ENCODE assay signal across 13 mouse cellular contexts in the genomic region with DNA sequence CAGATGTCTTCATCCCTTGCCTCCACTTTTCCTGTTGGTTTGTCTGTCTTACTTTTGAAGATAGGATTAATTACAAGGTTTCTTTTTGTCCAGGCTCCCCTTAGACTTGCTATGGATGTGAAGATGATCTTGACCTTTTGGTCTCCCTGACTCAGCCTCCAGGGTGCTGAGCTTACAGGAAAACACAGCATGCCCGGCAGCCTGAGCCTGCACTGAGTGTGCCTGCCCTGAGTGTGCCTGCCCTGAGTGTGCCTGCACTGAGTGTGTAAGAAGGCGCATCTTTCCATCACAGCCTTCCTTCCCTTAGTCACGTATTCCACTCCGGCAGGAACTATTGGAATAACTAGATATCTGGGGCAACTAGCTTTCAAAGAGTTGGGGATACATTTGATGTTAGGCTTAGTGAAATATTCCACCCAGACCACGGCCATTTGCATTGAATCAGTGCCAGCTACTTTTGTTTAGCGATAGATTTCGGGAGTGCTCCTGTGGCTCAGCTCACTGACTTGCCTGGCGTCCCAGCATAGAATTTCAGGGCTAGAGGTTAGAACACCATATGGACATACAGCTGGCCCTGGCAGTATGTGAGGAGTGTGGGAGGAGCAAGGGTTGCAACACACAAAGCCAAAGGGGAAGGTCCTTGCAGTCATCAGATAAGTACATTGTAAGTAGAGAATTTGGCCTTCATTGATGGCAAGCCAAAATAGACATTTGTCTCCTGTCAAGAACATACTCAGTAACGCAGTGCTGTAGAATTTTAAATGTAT. TPM values are rescaled to one million over a fixed set of nuclear protein-coding genes. Genes with fewer than 3 reads are reported as not detected.
DNase-seq lines count a peak whose midpoint lies in the region; ATAC-seq and TF ChIP-seq lines count a peak whose summit lies in the region.
"Had no signal": no experiment of that assay in that cellular context is flagged by ENCODE, and none has a peak within 500 bp of the region (broad histone marks: within the 10 kb centered on the region; RNA-seq: fewer than 3 reads in every experiment).

No protein-coding gene starts in this region.

- H3K4me1 ChIP-seq in lung, embryonic 14.5 days (ENCODE audit: insufficient read depth) = peaks cover 6% of the 10 kb centered on the region
- H3K4me1 ChIP-seq in heart, embryonic 12.5 days (replicated peaks) = peaks cover 6% of the 10 kb centered on the region

- no peaks in the 10 kb centered on the region for H3K36me3 ChIP-seq in lung, embryonic 14.5 days (ENCODE audit: insufficient read depth)
- no peaks in the 10 kb centered on the region for H3K36me3 ChIP-seq in heart, embryonic 12.5 days
- H3K36me3 ChIP-seq: limb, embryonic 13.5 days; neural tube, embryonic 12.5 days had no signal

- no peak for ATAC-seq in lung, embryonic 14.5 days (ENCODE audit: insufficient read depth)
- no peak for ATAC-seq in heart, embryonic 12.5 days (ENCODE audit: insufficient number of reproducible peaks, low FRiP score)
- ATAC-seq: midbrain, embryonic 16.5 days had no signal

- WGBS in lung, embryonic 14.5 days = 71% methylated on average over 9 of the region's 9 CpGs
- WGBS in heart, embryonic 12.5 days = 84% methylated on average over 9 of the region's 9 CpGs

- TF ChIP-seq CTCF in lung, embryonic 14.5 days (IDR thresholded peaks at IDR 0.05; ENCODE audit: low read depth) = no peak

- H3K9ac ChIP-seq in lung, embryonic 14.5 days = no peak overlapping the region
- no peak overlapping the region for H3K9ac ChIP-seq in heart, embryonic 12.5 days
- H3K9ac ChIP-seq: limb, embryonic 13.5 days; neural tube, embryonic 12.5 days had no signal

- H3K27me3 ChIP-seq in lung, embryonic 14.5 days (ENCODE audit: insufficient read depth, low read length) = no peaks in the 10 kb centered on the region
- no peaks in the 10 kb centered on the region for H3K27me3 ChIP-seq in heart, embryonic 12.5 days (replicated peaks)
- H3K27me3 ChIP-seq: limb, embryonic 13.5 days; neural tube, embryonic 12.5 days had no signal

- H3K9me3 ChIP-seq in lung, embryonic 14.5 days (ENCODE audit: low read depth, low read length) = no peaks in the 10 kb centered on the region; the same call in 1 of the 2 replicates
- 0 out of 2 replicates have a peak, but pooled peaks cover 3% of the 10 kb centered on the region for H3K9me3 ChIP-seq in heart, embryonic 12.5 days (replicated peaks)
- H3K9me3 ChIP-seq: limb, embryonic 13.5 days; neural tube, embryonic 12.5 days had no signal

- no peak overlapping the region for H3K4me2 ChIP-seq in lung, embryonic 14.5 days
- no peak overlapping the region for H3K4me2 ChIP-seq in heart, embryonic 12.5 days
- H3K4me2 ChIP-seq: limb, embryonic 13.5 days; neural tube, embryonic 12.5 days had no signal

- peak; percentile 25 for DNase-seq in cerebellum, adult 9-11 months
- no peak for DNase-seq in cerebellum, postnatal 36 days
- DNase-seq in lung, embryonic 14.5 days = peak; percentile 50
- DNase-seq in lung, postnatal 10 days = no peak
- peak; percentile 55 to 68 for DNase-seq in adrenal gland, postnatal 36 days
- peak; percentile 51 for DNase-seq in yolk sac, embryonic 10.5 days (ENCODE audit: low spot score)
- DNase-seq in heart, adult 8-10 months (ENCODE audit: low spot score) = no peak
- DNase-seq: gastrocnemius, postnatal 25 days; kidney, adult 8-10 months had no signal

- H3K27ac ChIP-seq in lung, embryonic 14.5 days (ENCODE audit: low read depth) = no peak overlapping the region
- no peak overlapping the region for H3K27ac ChIP-seq in heart, embryonic 12.5 days (ENCODE audit: poor library complexity, severe bottlenecking)
- H3K27ac ChIP-seq: limb, embryonic 13.5 days; neural tube, embryonic 12.5 days had no signal

- no peak overlapping the region for H3K4me3 ChIP-seq in lung, embryonic 14.5 days (ENCODE audit: low read depth, low read length)
- H3K4me3 ChIP-seq in heart, embryonic 12.5 days = no peak overlapping the region
- H3K4me3 ChIP-seq: limb, embryonic 13.5 days; neural tube, embryonic 12.5 days had no signal

RNA-seq across cellular contexts. Expression of a gene that starts 2.5 kb away (rescaled TPM):
- polyA plus RNA-seq in lung, embryonic 14.5 days (2014; fragmentation: Nextera tagmentation; extraction: Ambion mirVana) = 51.4 and 55.3 TPM in 2 replicates
- total RNA-seq in adrenal gland, postnatal 36 days (2021) = 10 to 100 TPM; 21.0 to 23.3 TPM
- 27.6 and 32.4 TPM in 2 replicates for polyA plus RNA-seq in heart, embryonic 12.5 days (2016; fragmentation: Nextera tagmentation; extraction: Ambion mirVana)
- total RNA-seq in heart, adult 8-10 months (2022) = 1 to 10 TPM; 3.3 to 5.0 (median 4.0) TPM

Comparison
In these comparisons a context has a peak if more than half of its experiments do, and no peak if none do; other contexts are left out.
1. DNase-seq: peak in cerebellum, adult 9-11 months (single experiment), lung, embryonic 14.5 days (single experiment), adrenal gland, postnatal 36 days (2 of 2) and yolk sac, embryonic 10.5 days (single experiment); none in cerebellum, postnatal 36 days (0 of 2), lung, postnatal 10 days (single experiment) and heart, adult 8-10 months (single experiment).